Mouse (Mus musculus): Measurements from ENCODE around the gene 2310034G01Rik. TPM values are rescaled to one million over a fixed set of nuclear protein-coding genes. Genes with fewer than 3 reads are reported as not detected.

Gene 2310034G01Rik
- polyA plus RNA-seq (2014; fragmentation: Nextera tagmentation; extraction: Ambion mirVana) = 2.8 and 3.1 TPM in 2 replicates

GRCm38 (mm10) chr19:46350168-46350932, at the start of gene 2310034G01Rik:
2310034G01Rik (minus strand) TSS chr19:46350302.
- DNase-seq = no peak
- Histone ChIP-seq H3K4me1 (ENCODE audit: control insufficient read depth, insufficient read depth, low read length) (peaks cover 6% of the 10 kb centered on the region; the same call in 1 of the 2 replicates), H3K4me3 (replicated peaks; ENCODE audit: low read depth, low read length) (peak within 1 kb of the TSS; percentile 62), H3K27ac (replicated peaks; ENCODE audit: low read depth, low read length) (peak within 1 kb of the TSS; percentile 90), H3K9ac (replicated peaks; ENCODE audit: low read length) (peak within 1 kb of the TSS; percentile 79), H3K36me3 (ENCODE audit: control insufficient read depth, insufficient read depth, low read length) (no peaks in the 10 kb centered on the region), H3K27me3 (ENCODE audit: control insufficient read depth, insufficient read depth, low read length) (peaks cover 3% of the 10 kb centered on the region; the same call in 1 of the 2 replicates), H3K9me3 (ENCODE audit: control insufficient read depth, low read length) (no peaks in the 10 kb centered on the region), H3K4me2 (ENCODE audit: low read length) (peak within 1 kb of the TSS; percentile 89)
- no peak for ATAC-seq (ENCODE audit: low FRiP score, low TSS enrichment)
- 64% methylated on average over 10 of the region's 10 CpGs for WGBS

GRCm38 (mm10) chr19:46399886-46400285, 49.8 kb upstream of the 2310034G01Rik start:
- ATAC-seq (ENCODE audit: low FRiP score, low TSS enrichment) (no peak), DNase-seq (no peak)
- H3K36me3 ChIP-seq (ENCODE audit: control insufficient read depth, insufficient read depth, low read length) = peaks cover 28% of the 10 kb centered on the region
- no peaks in the 10 kb centered on the region for H3K9me3 ChIP-seq (ENCODE audit: control insufficient read depth, low read length)
- H3K4me3 ChIP-seq (replicated peaks; ENCODE audit: low read depth, low read length) = no peak overlapping the region
- no peak overlapping the region for H3K9ac ChIP-seq (replicated peaks; ENCODE audit: low read length)
- H3K4me1 ChIP-seq (ENCODE audit: control insufficient read depth, insufficient read depth, low read length) = peaks cover 26% of the 10 kb centered on the region
- 83% methylated on average over 7 of the region's 7 CpGs for WGBS
- H3K4me2 ChIP-seq (ENCODE audit: low read length) = no peak overlapping the region
- H3K27ac ChIP-seq (replicated peaks; ENCODE audit: low read depth, low read length) = no peak overlapping the region
- H3K27me3 ChIP-seq (ENCODE audit: control insufficient read depth, insufficient read depth, low read length) = no peaks in the 10 kb centered on the region

- H3K4me1 ChIP-seq (ENCODE audit: control insufficient read depth, insufficient read depth, low read length) = peaks cover 29% of the 10 kb centered on the region
- H3K27ac ChIP-seq (replicated peaks; ENCODE audit: low read depth, low read length) = no peak overlapping the region
- no peaks in the 10 kb centered on the region for H3K9me3 ChIP-seq (ENCODE audit: control insufficient read depth, low read length)
- ATAC-seq (ENCODE audit: low FRiP score, low TSS enrichment) (no peak), DNase-seq (no peak)
- H3K9ac ChIP-seq (replicated peaks; ENCODE audit: low read length) = peak overlapping the region; percentile 23; the same call in 1 of the 2 replicates
- WGBS = 69% methylated on average over 6 of the region's 6 CpGs
- H3K27me3 ChIP-seq (ENCODE audit: control insufficient read depth, insufficient read depth, low read length) = no peaks in the 10 kb centered on the region
- no peak overlapping the region for H3K4me3 ChIP-seq (replicated peaks; ENCODE audit: low read depth, low read length)
- peaks cover 24% of the 10 kb centered on the region for H3K36me3 ChIP-seq (ENCODE audit: control insufficient read depth, insufficient read depth, low read length)
- 0 out of 2 replicates have a peak overlapping the region, but pooled peaks have one; percentile 17 for H3K4me2 ChIP-seq (ENCODE audit: low read length)
Measured at GRCm38 (mm10) chr19:46399372-46399771, 49.3 kb upstream of the 2310034G01Rik start.

GRCm38 (mm10) chr19:46398401-46398800, 48.3 kb upstream of the 2310034G01Rik start:
- peaks cover 38% of the 10 kb centered on the region for H3K4me1 ChIP-seq (ENCODE audit: control insufficient read depth, insufficient read depth, low read length)
- peaks cover 15% of the 10 kb centered on the region for H3K36me3 ChIP-seq (ENCODE audit: control insufficient read depth, insufficient read depth, low read length)
- H3K27ac ChIP-seq (replicated peaks; ENCODE audit: low read depth, low read length) = no peak overlapping the region
- H3K4me3 ChIP-seq (replicated peaks; ENCODE audit: low read depth, low read length) = peak overlapping the region; percentile 66
- peak overlapping the region; percentile 82 for H3K4me2 ChIP-seq (ENCODE audit: low read length)
- peak overlapping the region; percentile 39; the same call in 1 of the 2 replicates for H3K9ac ChIP-seq (replicated peaks; ENCODE audit: low read length)
- DNase-seq (no peak), ATAC-seq (ENCODE audit: low FRiP score, low TSS enrichment) (no peak)
- H3K9me3 ChIP-seq (ENCODE audit: control insufficient read depth, low read length) = no peaks in the 10 kb centered on the region
- WGBS = 27% methylated on average over 3 of the region's 3 CpGs
- no peaks in the 10 kb centered on the region for H3K27me3 ChIP-seq (ENCODE audit: control insufficient read depth, insufficient read depth, low read length)

- DNase-seq = no peak
- H3K9me3 ChIP-seq (ENCODE audit: control insufficient read depth, low read length) = no peaks in the 10 kb centered on the region
- WGBS = 1% methylated on average over 19 of the region's 19 CpGs
- H3K36me3 ChIP-seq (ENCODE audit: control insufficient read depth, insufficient read depth, low read length) = peaks cover 7% of the 10 kb centered on the region
- H3K4me2 ChIP-seq (ENCODE audit: low read length) = peak overlapping the region; percentile 82
- H3K27me3 ChIP-seq (ENCODE audit: control insufficient read depth, insufficient read depth, low read length) = no peaks in the 10 kb centered on the region
- peak overlapping the region; percentile 66 for H3K4me3 ChIP-seq (replicated peaks; ENCODE audit: low read depth, low read length)
- peaks cover 41% of the 10 kb centered on the region for H3K4me1 ChIP-seq (ENCODE audit: control insufficient read depth, insufficient read depth, low read length)
- peak overlapping the region; percentile 70 for H3K9ac ChIP-seq (replicated peaks; ENCODE audit: low read length)
- no peak for ATAC-seq (ENCODE audit: low FRiP score, low TSS enrichment)
- peak overlapping the region; percentile 80 for H3K27ac ChIP-seq (replicated peaks; ENCODE audit: low read depth, low read length)
Measured at GRCm38 (mm10) chr19:46397436-46398001, 47.4 kb upstream of the 2310034G01Rik start.

GRCm38 (mm10) chr19:46396686-46397435, 46.8 kb upstream of the 2310034G01Rik start, which contains the start of gene Sufu:
Sufu (plus strand) TSS chr19:46396896.
- no peaks in the 10 kb centered on the region for H3K27me3 ChIP-seq (ENCODE audit: control insufficient read depth, insufficient read depth, low read length)
- H3K9ac ChIP-seq (replicated peaks; ENCODE audit: low read length) = peak within 1 kb of the TSS; percentile 94
- no peaks in the 10 kb centered on the region for H3K9me3 ChIP-seq (ENCODE audit: control insufficient read depth, low read length)
- ATAC-seq (ENCODE audit: low FRiP score, low TSS enrichment) (peak; percentile 90), DNase-seq (peak; percentile 99)
- peak within 1 kb of the TSS; percentile 82 for H3K4me2 ChIP-seq (ENCODE audit: low read length)
- H3K4me1 ChIP-seq (ENCODE audit: control insufficient read depth, insufficient read depth, low read length) = peaks cover 41% of the 10 kb centered on the region
- peak within 1 kb of the TSS; percentile 80 for H3K27ac ChIP-seq (replicated peaks; ENCODE audit: low read depth, low read length)
- H3K36me3 ChIP-seq (ENCODE audit: control insufficient read depth, insufficient read depth, low read length) = peaks cover 7% of the 10 kb centered on the region
- under 1% methylated on average over 57 of the region's 57 CpGs for WGBS
- peak within 1 kb of the TSS; percentile 90 for H3K4me3 ChIP-seq (replicated peaks; ENCODE audit: low read depth, low read length)

- ATAC-seq (ENCODE audit: low FRiP score, low TSS enrichment) (no peak), DNase-seq (no peak)
- Histone ChIP-seq H3K9me3 (ENCODE audit: control insufficient read depth, low read length) (no peaks in the 10 kb centered on the region), H3K4me1 (ENCODE audit: control insufficient read depth, insufficient read depth, low read length) (peaks cover 41% of the 10 kb centered on the region), H3K4me2 (ENCODE audit: low read length) (peak overlapping the region; percentile 60), H3K9ac (replicated peaks; ENCODE audit: low read length) (no peak overlapping the region), H3K27ac (replicated peaks; ENCODE audit: low read depth, low read length) (no peak overlapping the region), H3K36me3 (ENCODE audit: control insufficient read depth, insufficient read depth, low read length) (peaks cover 3% of the 10 kb centered on the region), H3K4me3 (replicated peaks; ENCODE audit: low read depth, low read length) (peak overlapping the region; percentile 90), H3K27me3 (ENCODE audit: control insufficient read depth, insufficient read depth, low read length) (no peaks in the 10 kb centered on the region)
- 13% methylated on average over 8 of the region's 8 CpGs for WGBS
Measured at GRCm38 (mm10) chr19:46396109-46396508, 46.0 kb upstream of the 2310034G01Rik start.
